Mouse (Mus musculus) heart, embryonic 10.5 days (tissue): ENCODE results near the gene Pitpnc1. TPM values are rescaled to one million over a fixed set of nuclear protein-coding genes. Genes with fewer than 3 reads are reported as not detected.
A peak's percentile ranks its signal among the peaks of the same experiment; 100 is the strongest.

Experiments
- DNase-seq: peaks from one replicate; pipeline ENCODE4 v3.0.0-alpha.2; 2017; ENCODE audit warnings: low spot score
- H3K27ac ChIP-seq: fragments of 300-500 bp; sonication (generic); 2 replicates; pipeline ENCODE4 v1.5.1; 2016; ENCODE audit warnings: mild to moderate bottlenecking
- H3K27me3 ChIP-seq: fragments of 300-500 bp; sonication (generic); 2 replicates; pipeline ENCODE4 v1.6.1; 2016; ENCODE audit warnings: mild to moderate bottlenecking; ENCODE audit not compliant: poor library complexity, insufficient read depth, severe bottlenecking
- H3K36me3 ChIP-seq: fragments of 300-500 bp; sonication (generic); 2 replicates; pipeline ENCODE4 v1.6.1; 2016; ENCODE audit warnings: mild to moderate bottlenecking, moderate library complexity
- H3K4me1 ChIP-seq: fragments of 300-500 bp; sonication (generic); 2 replicates; pipeline ENCODE4 v1.6.1; 2016; ENCODE audit warnings: mild to moderate bottlenecking
- H3K4me3 ChIP-seq: fragments of 300-500 bp; sonication (generic); 2 replicates; pipeline ENCODE4 v1.5.1; 2016; ENCODE audit warnings: mild to moderate bottlenecking, moderate library complexity
- H3K9me3 ChIP-seq: fragments of 300-500 bp; sonication (generic); 2 replicates; pipeline ENCODE4 v1.6.1; 2016; ENCODE audit warnings: mild to moderate bottlenecking, moderate library complexity
- WGBS: fragments of 180-500 bp; shearing (Covaris S2); methylation state at CpG from one replicate; pipeline ENCODE4 v1.1.7; 2016; 5-methylcytosine and 5-hydroxymethylcytosine counted together
- polyA plus RNA-seq: library from polyadenylated mRNA; unstranded; fragments of >200 nt; fragmentation: Nextera tagmentation; extraction: Ambion mirVana; gene quantifications from 2 replicates; pipeline ENCODE4 v1.2.1, GENCODE M21; 2016

The Pitpnc1 gene
- polyA plus RNA-seq, 1 experiment from 2014 or later, result 11.6 TPM

- DNase-seq, result no peak
- H3K27me3 ChIP-seq, result no peaks in the 10 kb centered on the region
- H3K27ac ChIP-seq, result no peak overlapping the region
- H3K9me3 ChIP-seq, result 0 out of 2 replicates have a peak, but pooled peaks cover 2% of the 10 kb centered on the region
- H3K4me1 ChIP-seq, result peaks cover 12% of the 10 kb centered on the region
- H3K4me3 ChIP-seq, result no peak overlapping the region
- WGBS, result 85% methylated on average over 10 of the region's 10 CpGs
- H3K36me3 ChIP-seq, result peaks cover 16% of the 10 kb centered on the region; the same call in 1 of the 2 replicates
Measured at GRCm38 (mm10) chr11:107230128-107230527, 240.4 kb downstream of the Pitpnc1 start.

GRCm38 (mm10) chr11:107226431-107226830 lies 244.1 kb downstream of the Pitpnc1 start:
- no peak overlapping the region for H3K4me3 ChIP-seq
- no peak for DNase-seq
- H3K27me3 ChIP-seq, result no peaks in the 10 kb centered on the region
- 0 out of 2 replicates have a peak, but pooled peaks cover 2% of the 10 kb centered on the region for H3K9me3 ChIP-seq
- H3K36me3 ChIP-seq, result peaks cover 7% of the 10 kb centered on the region; the same call in 1 of the 2 replicates
- H3K27ac ChIP-seq, result no peak overlapping the region
- H3K4me1 ChIP-seq, result peaks cover 29% of the 10 kb centered on the region
- WGBS, result 93% methylated on average over 1 of the region's 1 CpGs

GRCm38 (mm10) chr11:107226013-107226412 lies 244.5 kb downstream of the Pitpnc1 start:
- no peak for DNase-seq
- Histone ChIP-seq H3K9me3 (0 out of 2 replicates have a peak, but pooled peaks cover 2% of the 10 kb centered on the region), H3K27me3 (no peaks in the 10 kb centered on the region), H3K27ac (peak overlapping the region; percentile 77; the same call in 1 of the 2 replicates), H3K36me3 (peaks cover 6% of the 10 kb centered on the region; the same call in 1 of the 2 replicates), H3K4me3 (no peak overlapping the region), H3K4me1 (peaks cover 29% of the 10 kb centered on the region)
- WGBS, result 73% methylated on average over 10 of the region's 10 CpGs

GRCm38 (mm10) chr11:107225301-107225700 lies 245.2 kb downstream of the Pitpnc1 start:
- 49% methylated on average over 5 of the region's 5 CpGs for WGBS
- DNase-seq, result no peak
- H3K27ac ChIP-seq, result peak overlapping the region; percentile 77
- H3K27me3 ChIP-seq, result no peaks in the 10 kb centered on the region
- H3K36me3 ChIP-seq, result peaks cover 6% of the 10 kb centered on the region; the same call in 1 of the 2 replicates
- H3K9me3 ChIP-seq, result 0 out of 2 replicates have a peak, but pooled peaks cover 2% of the 10 kb centered on the region
- H3K4me3 ChIP-seq, result no peak overlapping the region
- peaks cover 29% of the 10 kb centered on the region for H3K4me1 ChIP-seq

GRCm38 (mm10) chr11:107223667-107224214 lies 246.8 kb downstream of the Pitpnc1 start:
- Histone ChIP-seq H3K36me3 (peaks cover 6% of the 10 kb centered on the region; the same call in 1 of the 2 replicates), H3K27ac (no peak overlapping the region), H3K4me3 (no peak overlapping the region), H3K27me3 (no peaks in the 10 kb centered on the region), H3K4me1 (peaks cover 29% of the 10 kb centered on the region), H3K9me3 (0 out of 2 replicates have a peak, but pooled peaks cover 2% of the 10 kb centered on the region)
- no peak for DNase-seq
- WGBS, result 70% methylated on average over 8 of the region's 8 CpGs

- Histone ChIP-seq H3K9me3 (0 out of 2 replicates have a peak, but pooled peaks cover 2% of the 10 kb centered on the region), H3K4me1 (peaks cover 29% of the 10 kb centered on the region), H3K36me3 (peaks cover 6% of the 10 kb centered on the region; the same call in 1 of the 2 replicates), H3K27me3 (no peaks in the 10 kb centered on the region), H3K4me3 (no peak overlapping the region), H3K27ac (no peak overlapping the region)
- no peak for DNase-seq
- WGBS, result 72% methylated on average over 1 of the region's 1 CpGs
Measured at GRCm38 (mm10) chr11:107223169-107223561, 247.3 kb downstream of the Pitpnc1 start.

- Histone ChIP-seq H3K36me3 (peaks cover 5% of the 10 kb centered on the region; the same call in 1 of the 2 replicates), H3K27ac (peak overlapping the region; percentile 31; the same call in 1 of the 2 replicates)
- WGBS, result 59% methylated on average over 12 of the region's 12 CpGs
Measured at GRCm38 (mm10) chr11:107222531-107223168, 247.8 kb downstream of the Pitpnc1 start.

GRCm38 (mm10) chr11:107215111-107215510 lies 255.4 kb downstream of the Pitpnc1 start:
- Histone ChIP-seq H3K27me3 (no peaks in the 10 kb centered on the region), H3K4me1 (peaks cover 7% of the 10 kb centered on the region; the same call in 1 of the 2 replicates), H3K36me3 (0 out of 2 replicates have a peak, but pooled peaks cover 2% of the 10 kb centered on the region), H3K4me3 (no peak overlapping the region), H3K9me3 (no peaks in the 10 kb centered on the region), H3K27ac (no peak overlapping the region)
- 76% methylated on average over 9 of the region's 9 CpGs for WGBS
- DNase-seq, result no peak

More at GRCm38 (mm10) chr11:107222531-107223168, 247.8 kb downstream of the Pitpnc1 start:
- peaks cover 29% of the 10 kb centered on the region for H3K4me1 ChIP-seq
- DNase-seq, result no peak
- 0 out of 2 replicates have a peak, but pooled peaks cover 2% of the 10 kb centered on the region for H3K9me3 ChIP-seq
- H3K27me3 ChIP-seq, result no peaks in the 10 kb centered on the region
- no peak overlapping the region for H3K4me3 ChIP-seq

- WGBS, result 76% methylated on average over 5 of the region's 5 CpGs
- DNase-seq, result no peak
Measured at GRCm38 (mm10) chr11:107213745-107214144, 256.8 kb downstream of the Pitpnc1 start.

GRCm38 (mm10) chr11:107209818-107210217 lies 260.7 kb downstream of the Pitpnc1 start:
- Histone ChIP-seq H3K4me3 (no peak overlapping the region), H3K9me3 (no peaks in the 10 kb centered on the region), H3K36me3 (0 out of 2 replicates have a peak, but pooled peaks cover 2% of the 10 kb centered on the region), H3K27me3 (no peaks in the 10 kb centered on the region), H3K4me1 (peaks cover 9% of the 10 kb centered on the region; the same call in 1 of the 2 replicates), H3K27ac (no peak overlapping the region)
- DNase-seq, result no peak
- 82% methylated on average over 13 of the region's 13 CpGs for WGBS

More at GRCm38 (mm10) chr11:107213745-107214144, 256.8 kb downstream of the Pitpnc1 start:
- 0 out of 2 replicates have a peak, but pooled peaks cover 2% of the 10 kb centered on the region for H3K36me3 ChIP-seq
- H3K4me1 ChIP-seq, result peaks cover 9% of the 10 kb centered on the region; the same call in 1 of the 2 replicates
- H3K4me3 ChIP-seq, result no peak overlapping the region
- H3K27ac ChIP-seq, result no peak overlapping the region
- H3K27me3 ChIP-seq, result no peaks in the 10 kb centered on the region
- H3K9me3 ChIP-seq, result no peaks in the 10 kb centered on the region

- Histone ChIP-seq H3K27me3 (no peaks in the 10 kb centered on the region), H3K36me3 (no peaks in the 10 kb centered on the region), H3K4me1 (peaks cover 18% of the 10 kb centered on the region), H3K9me3 (no peaks in the 10 kb centered on the region), H3K27ac (peak overlapping the region; percentile 84), H3K4me3 (peak overlapping the region; percentile 40)
- 47% methylated on average over 11 of the region's 11 CpGs for WGBS
- DNase-seq, result no peak
Measured at GRCm38 (mm10) chr11:107201773-107202172, 268.7 kb downstream of the Pitpnc1 start.

GRCm38 (mm10) chr11:107199281-107199680 lies 271.2 kb downstream of the Pitpnc1 start:
- whole genome bisulfite sequencing, result 70% methylated on average over 5 of the region's 5 CpGs
- DNase-seq, result no peak
- H3K9me3 ChIP-seq, result no peaks in the 10 kb centered on the region

GRCm38 (mm10) chr11:107195334-107195733 lies 275.2 kb downstream of the Pitpnc1 start:
- H3K9me3 ChIP-seq, result no peaks in the 10 kb centered on the region
- no peak for DNase-seq
- H3K27ac ChIP-seq, result no peak overlapping the region; the same call in 1 of the 2 replicates
- no peaks in the 10 kb centered on the region for H3K36me3 ChIP-seq
- WGBS, result 58% methylated on average over 2 of the region's 2 CpGs
- H3K4me3 ChIP-seq, result no peak overlapping the region
- peaks cover 8% of the 10 kb centered on the region; the same call in 1 of the 2 replicates for H3K4me1 ChIP-seq
- H3K27me3 ChIP-seq, result no peaks in the 10 kb centered on the region

More at GRCm38 (mm10) chr11:107199281-107199680, 271.2 kb downstream of the Pitpnc1 start:
- H3K27ac ChIP-seq, result no peak overlapping the region
- no peaks in the 10 kb centered on the region for H3K27me3 ChIP-seq
- peaks cover 23% of the 10 kb centered on the region for H3K4me1 ChIP-seq
- no peaks in the 10 kb centered on the region for H3K36me3 ChIP-seq
- no peak overlapping the region for H3K4me3 ChIP-seq
